Mouse (Mus musculus) heart, postnatal 0 days (tissue): ENCODE data around the gene Itfg2.

Experiments used
- CTCF ChIP-seq: IDR thresholded peaks from 2 replicates; pipeline ENCODE4 v1.5.1; 2016; ENCODE audit warnings: antibody characterized with exemption, control low read depth, low read depth
- EP300 ChIP-seq: IDR thresholded peaks from 2 replicates; pipeline ENCODE4 v1.6.1; 2016; ENCODE audit warnings: antibody characterized with exemption, low read depth

DNA sequence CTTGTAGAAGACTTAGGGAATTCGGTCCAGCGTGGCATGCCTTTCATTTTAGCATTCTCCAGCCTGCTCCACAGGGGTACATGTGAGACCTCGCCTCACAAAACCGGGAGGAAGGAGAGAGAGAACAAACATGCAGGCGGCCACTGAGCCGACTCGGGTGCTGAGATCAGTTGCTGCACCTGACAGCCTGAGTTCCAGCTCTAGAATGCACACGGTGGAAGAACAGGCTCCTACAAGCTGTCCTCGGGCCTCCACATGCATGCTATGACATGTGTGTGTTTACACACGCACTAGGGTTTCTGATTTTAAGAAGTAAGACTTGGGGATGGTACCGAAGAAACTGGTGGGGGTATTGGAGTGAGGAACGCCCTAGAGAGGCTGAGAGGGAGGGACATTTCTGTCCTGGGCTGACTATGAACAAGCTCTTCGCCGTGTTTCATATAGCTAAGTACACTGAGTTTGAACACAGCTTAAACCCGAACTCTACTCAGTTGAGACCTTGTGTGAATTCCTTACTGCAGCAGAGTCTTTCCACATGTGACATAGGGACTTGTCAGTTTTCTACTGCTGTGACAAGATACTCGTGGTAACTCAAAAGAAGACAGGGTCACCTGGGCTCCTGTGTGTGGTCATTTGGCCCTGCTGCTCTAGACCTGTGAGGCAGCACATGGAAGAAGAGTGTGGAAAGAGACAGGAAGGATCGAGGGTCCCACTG, 48.2 kb downstream of the Itfg2 start:
- TF ChIP-seq EP300 (no peak), CTCF (no peak)
